Mouse (Mus musculus): ENCODE measurements around the gene Gm10073.
A peak's percentile ranks its signal among the peaks of the same experiment; 100 is the strongest.
"Not testable (repeated sequence)": the region's sequence is repeated elsewhere in the genome, so short reads cannot be mapped to it uniquely, and the experiment has no call there.

Gm10073 gene

GRCm38 (mm10) chr8:106573168-106573567 lies at the start of gene Gm10073:
Gene Gm10073, minus strand, starts transcription at chr8:106573461.
- DNase-seq: not testable (repeated sequence)

GRCm38 (mm10) chr8:106623016-106623415 lies 49.8 kb upstream of the Gm10073 start:
- no peak for DNase-seq

GRCm38 (mm10) chr8:106620488-106620887 lies 47.2 kb upstream of the Gm10073 start:
- peak; percentile 68 for DNase-seq

GRCm38 (mm10) chr8:106619549-106620245 lies 46.4 kb upstream of the Gm10073 start:
- peak; percentile 88 for DNase-seq

- no peak for DNase-seq
Measured at GRCm38 (mm10) chr8:106618324-106618723, 45.1 kb upstream of the Gm10073 start.

- DNase-seq: no peak
Measured at GRCm38 (mm10) chr8:106617865-106618264, 44.6 kb upstream of the Gm10073 start.

GRCm38 (mm10) chr8:106617196-106617595 lies 43.9 kb upstream of the Gm10073 start:
- no peak for DNase-seq

GRCm38 (mm10) chr8:106616679-106617078 lies 43.4 kb upstream of the Gm10073 start:
- DNase-seq: no peak

- peak; percentile 65 for DNase-seq
Measured at GRCm38 (mm10) chr8:106615661-106616299, 42.5 kb upstream of the Gm10073 start.

- DNase-seq: no peak
Measured at GRCm38 (mm10) chr8:106614704-106615103, 41.4 kb upstream of the Gm10073 start.

GRCm38 (mm10) chr8:106612047-106612446 lies 38.8 kb upstream of the Gm10073 start:
- peak; percentile 66 for DNase-seq

- peak; percentile 82 for DNase-seq
Measured at GRCm38 (mm10) chr8:106610958-106611640, 37.8 kb upstream of the Gm10073 start.

GRCm38 (mm10) chr8:106609076-106609903 lies 36.0 kb upstream of the Gm10073 start:
- DNase-seq: no peak

- no peak for DNase-seq
Measured at GRCm38 (mm10) chr8:106608425-106608824, 35.2 kb upstream of the Gm10073 start.

GRCm38 (mm10) chr8:106607783-106608182 lies 34.5 kb upstream of the Gm10073 start:
- DNase-seq: not testable (repeated sequence)

- no peak for DNase-seq
Measured at GRCm38 (mm10) chr8:106606601-106607145, 33.4 kb upstream of the Gm10073 start.

- no peak for DNase-seq
Measured at GRCm38 (mm10) chr8:106606121-106606520, 32.9 kb upstream of the Gm10073 start.

- no peak for DNase-seq
Measured at GRCm38 (mm10) chr8:106605657-106606056, 32.4 kb upstream of the Gm10073 start.

GRCm38 (mm10) chr8:106603933-106604332 lies 30.7 kb upstream of the Gm10073 start:
- DNase-seq: no peak

- DNase-seq: peak; percentile 89
Measured at GRCm38 (mm10) chr8:106603131-106603819, 30.0 kb upstream of the Gm10073 start, which contains the start of gene Cdh1. Gene Cdh1, plus strand, starts transcription at chr8:106603351.

- no peak for DNase-seq
Measured at GRCm38 (mm10) chr8:106599265-106599979, 26.2 kb upstream of the Gm10073 start.

Data from lung, postnatal 36 days (tissue).